Mouse (Mus musculus) brown adipose tissue, adult 24 weeks (tissue): Measurements from ENCODE around the gene Foxk1. TPM values are rescaled to one million over a fixed set of nuclear protein-coding genes. Genes with fewer than 3 reads are reported as not detected.

Experiments
- H3K27ac ChIP-seq: fragments of 200-500 bp; replicated peaks from 2 replicates; pipeline ENCODE4 v1.5.1; 2012; ENCODE audit warnings: low read depth, mild to moderate bottlenecking, low read length
- H3K4me1 ChIP-seq: fragments of 200-500 bp; 2 replicates; pipeline ENCODE4 v1.6.1; 2012; ENCODE audit warnings: low read length, mixed read lengths; ENCODE audit not compliant: control insufficient read depth, insufficient read depth, insufficient read length
- H3K4me3 ChIP-seq: fragments of 200-500 bp; 2 replicates; pipeline ENCODE4 v1.5.1; 2012; ENCODE audit warnings: low read depth, mild to moderate bottlenecking, low read length, moderate library complexity; ENCODE audit not compliant: insufficient read depth
- polyA plus RNA-seq: library from polyadenylated mRNA; stranded (reverse); fragments of >200 nt; gene quantifications from 2 replicates; pipeline ENCODE4 v1.2.4, GENCODE M21; 2012; ENCODE audit not compliant: missing spikeins, insufficient read depth, insufficient read length

Gene Foxk1
- polyA plus RNA-seq, 1 experiment = 8.0 TPM

GRCm38 (mm10) chr5:142376071-142376470 is 25.2 kb upstream of the Foxk1 start:
- H3K4me1 ChIP-seq = no peaks in the 10 kb centered on the region; the same call in 1 of the 2 replicates
- no peak overlapping the region; the same call in 1 of the 2 replicates for H3K27ac ChIP-seq
- H3K4me3 ChIP-seq = no peak overlapping the region

- Histone ChIP-seq H3K27ac (no peak overlapping the region), H3K4me3 (no peak overlapping the region), H3K4me1 (no peaks in the 10 kb centered on the region; the same call in 1 of the 2 replicates)
Measured at GRCm38 (mm10) chr5:142378068-142378467, 23.2 kb upstream of the Foxk1 start.

- Histone ChIP-seq H3K27ac (no peak overlapping the region), H3K4me1 (no peaks in the 10 kb centered on the region; the same call in 1 of the 2 replicates), H3K4me3 (no peak overlapping the region)
Measured at GRCm38 (mm10) chr5:142380491-142380890, 20.8 kb upstream of the Foxk1 start.

- no peak overlapping the region for H3K4me3 ChIP-seq
- H3K4me1 ChIP-seq = no peaks in the 10 kb centered on the region
- H3K27ac ChIP-seq = no peak overlapping the region
Measured at GRCm38 (mm10) chr5:142384911-142385660, 16.2 kb upstream of the Foxk1 start.

- Histone ChIP-seq H3K27ac (no peak overlapping the region), H3K4me1 (no peaks in the 10 kb centered on the region), H3K4me3 (no peak overlapping the region)
Measured at GRCm38 (mm10) chr5:142386329-142386728, 15.0 kb upstream of the Foxk1 start.

DNA sequence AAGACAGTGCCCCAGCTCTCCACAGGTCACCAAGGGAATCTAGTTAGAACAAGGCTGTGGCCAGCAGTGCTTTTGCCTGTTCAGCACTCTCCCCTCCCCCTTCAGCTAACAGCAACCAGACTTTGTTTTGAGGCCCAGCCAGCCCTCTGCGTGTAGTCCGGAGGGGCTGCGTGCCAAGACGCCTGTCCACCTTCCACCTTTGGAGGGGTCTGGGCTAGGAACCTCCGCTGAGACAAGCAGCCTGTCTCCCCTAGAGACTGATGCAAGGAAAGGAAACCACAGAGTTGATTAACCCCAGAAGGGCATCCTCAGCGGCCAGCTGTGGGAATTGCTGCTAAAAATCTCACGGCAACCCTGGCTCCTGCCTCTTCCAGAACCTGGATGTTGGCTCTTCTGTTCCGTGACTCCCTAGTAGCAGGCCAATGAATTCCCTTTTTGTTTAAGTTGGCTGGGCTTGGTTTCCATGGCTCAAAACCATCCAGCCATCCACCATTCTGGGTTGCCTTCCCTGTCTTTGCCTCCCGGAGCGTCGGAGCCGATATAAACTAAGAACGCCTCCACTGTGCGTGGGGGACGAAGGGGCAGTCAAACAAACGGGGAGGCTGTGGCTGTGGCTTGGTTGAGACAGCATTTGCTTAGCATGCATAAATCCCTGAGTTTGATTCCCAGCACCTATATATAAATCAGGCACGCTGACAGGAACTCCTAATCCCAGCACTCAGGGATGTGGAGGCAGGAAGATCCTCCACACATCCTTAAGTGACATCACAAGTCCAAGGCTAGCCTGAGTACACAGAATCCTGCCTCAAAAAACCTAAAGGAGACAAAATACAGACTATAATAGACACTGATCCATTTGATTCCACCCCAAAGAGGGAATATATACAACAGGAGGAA is 14.3 kb upstream of the Foxk1 start:
- Histone ChIP-seq H3K4me1 (no peaks in the 10 kb centered on the region), H3K4me3 (no peak overlapping the region), H3K27ac (no peak overlapping the region)

DNA sequence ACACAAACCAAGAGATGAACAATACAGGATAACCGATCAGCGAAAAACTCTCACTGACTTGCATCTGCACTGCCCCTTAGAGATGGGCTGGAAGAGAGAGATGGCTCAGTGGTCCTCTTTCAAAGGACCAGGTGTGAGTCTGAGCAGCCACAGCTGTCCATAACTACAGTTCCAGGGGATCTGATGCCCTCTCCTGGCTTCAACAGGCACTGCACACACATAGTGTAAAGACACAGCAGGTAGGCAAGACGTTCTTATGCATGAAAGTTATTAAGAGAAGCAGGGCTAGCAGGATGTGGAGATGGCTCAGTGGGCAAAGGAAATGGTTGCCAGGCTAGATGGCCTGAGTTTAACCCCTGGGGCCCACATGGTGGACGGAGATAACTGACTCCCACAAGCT is 13.6 kb upstream of the Foxk1 start:
- H3K27ac ChIP-seq = no peak overlapping the region

GRCm38 (mm10) chr5:142391691-142392090 is 9.6 kb upstream of the Foxk1 start:
- Histone ChIP-seq H3K4me1 (no peaks in the 10 kb centered on the region), H3K4me3 (no peak overlapping the region), H3K27ac (no peak overlapping the region)

More for the DNA sequence above, 13.6 kb upstream of the Foxk1 start:
- H3K4me1 ChIP-seq = no peaks in the 10 kb centered on the region
- no peak overlapping the region for H3K4me3 ChIP-seq

GRCm38 (mm10) chr5:142394602-142395252 is 6.6 kb upstream of the Foxk1 start:
- H3K4me3 ChIP-seq = no peak overlapping the region
- no peak overlapping the region for H3K27ac ChIP-seq
- H3K4me1 ChIP-seq = no peaks in the 10 kb centered on the region

- no peak overlapping the region for H3K4me3 ChIP-seq
- peaks cover 6% of the 10 kb centered on the region; the same call in 1 of the 2 replicates for H3K4me1 ChIP-seq
- H3K27ac ChIP-seq = no peak overlapping the region
Measured at GRCm38 (mm10) chr5:142395909-142396308, 5.4 kb upstream of the Foxk1 start.

- H3K27ac ChIP-seq = no peak overlapping the region
- peak overlapping the region; percentile 98 for H3K4me3 ChIP-seq
- H3K4me1 ChIP-seq = peaks cover 18% of the 10 kb centered on the region
Measured at GRCm38 (mm10) chr5:142400181-142400883, 965 bp upstream of the Foxk1 start.

GRCm38 (mm10) chr5:142401641-142402625 is 636 bp downstream of the Foxk1 start:
- Histone ChIP-seq H3K27ac (peak overlapping the region; percentile 38), H3K4me1 (peaks cover 18% of the 10 kb centered on the region), H3K4me3 (peak overlapping the region; percentile 98)

- Histone ChIP-seq H3K27ac (no peak overlapping the region), H3K4me3 (no peak overlapping the region; the same call in 1 of the 2 replicates)
Measured at GRCm38 (mm10) chr5:142403694-142404093, 2.4 kb downstream of the Foxk1 start.

GRCm38 (mm10) chr5:142404307-142404706 is 3.0 kb downstream of the Foxk1 start:
- Histone ChIP-seq H3K27ac (no peak overlapping the region), H3K4me3 (no peak overlapping the region), H3K4me1 (peaks cover 22% of the 10 kb centered on the region)

More at GRCm38 (mm10) chr5:142403694-142404093, 2.4 kb downstream of the Foxk1 start:
- H3K4me1 ChIP-seq = peaks cover 22% of the 10 kb centered on the region
